Mouse (Mus musculus) heart, embryonic 11.5 days (tissue): ENCODE data around the gene Gm20388. TPM values are rescaled to one million over a fixed set of nuclear protein-coding genes. Genes with fewer than 3 reads are reported as not detected.

Experiments used
- ATAC-seq: fragments of 200-750 bp; cut with Nextera tagmentation; replicated peaks from 2 replicates; pipeline ENCODE4 v1.8.0; 2017; ENCODE audit warnings: moderate library complexity; ENCODE audit not compliant: insufficient number of reproducible peaks, low FRiP score, low TSS enrichment
- H3K27ac ChIP-seq: fragments of 300-500 bp; sonication (generic); 2 replicates; pipeline ENCODE4 v1.5.1; 2014; ENCODE audit warnings: mild to moderate bottlenecking, low read depth, low read length
- H3K27me3 ChIP-seq: fragments of 300-500 bp; sonication (generic); 2 replicates; pipeline ENCODE4 v1.6.1; 2014; ENCODE audit warnings: mild to moderate bottlenecking, low read length, mixed read lengths; ENCODE audit not compliant: control insufficient read depth, insufficient read depth
- H3K36me3 ChIP-seq: fragments of 300-500 bp; sonication (generic); 2 replicates; pipeline ENCODE4 v1.6.1; 2014; ENCODE audit warnings: mild to moderate bottlenecking, low read length, moderate library complexity, mixed read lengths; ENCODE audit not compliant: control insufficient read depth, insufficient read depth
- H3K4me1 ChIP-seq: fragments of 300-500 bp; sonication (generic); 2 replicates; pipeline ENCODE4 v1.6.1; 2014; ENCODE audit warnings: low read length; ENCODE audit not compliant: control insufficient read depth, insufficient read depth
- H3K4me2 ChIP-seq: fragments of 300-500 bp; sonication (generic); 2 replicates; pipeline ENCODE4 v1.6.1; 2014; ENCODE audit warnings: mild to moderate bottlenecking, moderate library complexity
- H3K4me3 ChIP-seq: fragments of 300-500 bp; sonication (generic); 2 replicates; pipeline ENCODE4 v1.5.1; 2014; ENCODE audit warnings: low read depth, low read length
- H3K9ac ChIP-seq: fragments of 300-500 bp; sonication (generic); 2 replicates; pipeline ENCODE4 v1.6.1; 2014; ENCODE audit warnings: mild to moderate bottlenecking, low read depth, low read length, moderate library complexity
- H3K9me3 ChIP-seq: fragments of 300-500 bp; sonication (generic); replicated peaks from 2 replicates; pipeline ENCODE4 v1.6.1; 2016; ENCODE audit warnings: low read length; ENCODE audit not compliant: control insufficient read depth
- WGBS: fragments of 180-500 bp; shearing (Covaris S2); extraction: QIAGEN DNeasy Blood & Tissue Kit; methylation state at CpG from one replicate; pipeline ENCODE4 v1.1.7; 2014; ENCODE audit not compliant: insufficient replicate concordance; 5-methylcytosine and 5-hydroxymethylcytosine counted together
- polyA plus RNA-seq: library from polyadenylated mRNA; unstranded; fragments of >200 nt; fragmentation: Nextera tagmentation; extraction: Ambion mirVana; gene quantifications from 2 replicates; pipeline ENCODE4 v1.2.1, GENCODE M21; 2014

Gene Gm20388
- polyA plus RNA-seq, 1 experiment from 2014 or later, result 6.4 TPM

DNA sequence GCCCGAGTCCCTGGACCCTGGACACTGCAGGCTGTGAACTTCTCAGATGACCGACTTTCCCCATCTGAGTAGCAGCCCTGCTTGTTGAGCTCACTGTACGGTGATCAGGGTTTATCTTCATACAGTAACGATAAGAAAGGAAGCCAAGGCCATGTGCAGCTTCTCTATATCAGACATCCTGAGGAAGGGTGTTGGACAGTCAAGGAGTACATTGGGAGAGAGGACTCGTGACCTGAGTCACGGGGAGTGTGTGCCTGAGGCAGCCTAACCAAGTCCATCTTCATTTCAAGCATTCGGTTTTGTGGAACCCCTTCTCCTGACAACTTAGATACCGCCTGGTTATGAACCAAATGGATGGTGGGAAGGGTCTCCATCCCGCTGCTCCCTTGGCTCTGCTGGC lies 1964.9 kb downstream of the Gm20388 start:
- no peaks in the 10 kb centered on the region for H3K36me3 ChIP-seq
- H3K27me3 ChIP-seq, result peaks cover 6% of the 10 kb centered on the region
- H3K4me3 ChIP-seq, result no peak overlapping the region
- H3K27ac ChIP-seq, result no peak overlapping the region
- H3K9ac ChIP-seq, result no peak overlapping the region
- no peaks in the 10 kb centered on the region for H3K9me3 ChIP-seq
- peak overlapping the region; percentile 27; the same call in 1 of the 2 replicates for H3K4me2 ChIP-seq
- 0 out of 2 replicates have a peak, but pooled peaks have one; percentile 19 for ATAC-seq
- 59% methylated on average over 9 of the region's 9 CpGs for WGBS
- H3K4me1 ChIP-seq, result peaks cover 24% of the 10 kb centered on the region

DNA sequence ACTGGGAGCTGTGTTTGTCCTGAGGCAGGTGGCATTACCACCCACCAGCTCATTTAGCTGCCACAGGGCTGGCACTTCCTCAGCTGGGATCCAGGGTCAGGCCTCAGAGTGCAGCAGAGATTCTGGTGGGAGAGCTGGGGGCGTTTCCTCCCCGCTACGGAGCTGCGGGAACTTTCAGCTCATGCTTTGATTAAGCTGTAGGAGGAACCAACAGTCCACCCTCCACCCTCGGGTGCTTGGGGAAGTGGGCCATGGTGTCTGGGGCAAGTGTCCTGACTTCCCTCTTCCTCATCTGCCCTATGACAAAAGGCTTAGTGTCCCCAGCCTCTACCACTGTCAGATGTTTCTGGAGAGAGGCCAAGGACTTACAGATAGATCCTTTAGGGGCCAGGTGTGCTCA lies 1966.6 kb downstream of the Gm20388 start:
- ATAC-seq, result no peak
- 56% methylated on average over 5 of the region's 5 CpGs for WGBS
- Histone ChIP-seq H3K4me1 (peaks cover 23% of the 10 kb centered on the region), H3K27ac (no peak overlapping the region), H3K27me3 (peaks cover 1% of the 10 kb centered on the region), H3K9ac (no peak overlapping the region), H3K4me3 (no peak overlapping the region), H3K4me2 (no peak overlapping the region), H3K9me3 (no peaks in the 10 kb centered on the region), H3K36me3 (no peaks in the 10 kb centered on the region)

DNA sequence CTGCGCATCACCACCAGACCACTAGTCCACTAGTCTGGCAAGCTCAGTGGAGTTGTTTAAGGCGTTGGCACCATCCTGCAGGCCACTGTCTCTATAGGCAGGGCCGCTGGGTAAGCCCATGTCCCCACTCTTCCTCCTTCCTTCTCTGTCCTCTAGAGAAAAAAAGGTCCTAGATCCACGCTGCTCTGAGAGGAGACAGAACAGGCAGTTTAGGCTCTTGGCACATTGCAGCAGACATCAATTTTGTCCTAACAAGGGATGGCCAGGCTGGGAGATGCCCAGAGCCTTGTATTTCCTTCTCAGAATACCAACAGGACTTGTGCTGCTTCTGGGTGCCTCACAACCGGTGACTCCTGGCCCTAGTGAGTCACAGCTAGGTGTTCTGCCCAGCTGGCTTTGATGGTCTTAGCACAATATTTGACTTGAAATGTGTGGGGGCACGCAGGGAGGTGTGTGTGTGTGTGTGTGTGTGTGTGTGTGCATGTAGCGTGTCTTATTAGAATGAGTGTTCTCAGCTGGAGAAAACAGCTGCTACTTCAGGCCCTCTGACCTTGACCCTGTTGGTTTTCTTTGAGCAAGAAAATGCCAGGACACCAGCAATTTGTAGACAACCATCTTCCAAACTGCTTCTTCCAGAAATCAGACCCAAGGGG lies 1967.3 kb downstream of the Gm20388 start:
- Histone ChIP-seq H3K4me3 (no peak overlapping the region), H3K27ac (no peak overlapping the region), H3K27me3 (no peaks in the 10 kb centered on the region), H3K4me2 (no peak overlapping the region), H3K36me3 (no peaks in the 10 kb centered on the region), H3K9me3 (no peaks in the 10 kb centered on the region), H3K4me1 (peaks cover 21% of the 10 kb centered on the region), H3K9ac (no peak overlapping the region)
- WGBS, result 89% methylated on average over 7 of the region's 7 CpGs
- ATAC-seq, result no peak

DNA sequence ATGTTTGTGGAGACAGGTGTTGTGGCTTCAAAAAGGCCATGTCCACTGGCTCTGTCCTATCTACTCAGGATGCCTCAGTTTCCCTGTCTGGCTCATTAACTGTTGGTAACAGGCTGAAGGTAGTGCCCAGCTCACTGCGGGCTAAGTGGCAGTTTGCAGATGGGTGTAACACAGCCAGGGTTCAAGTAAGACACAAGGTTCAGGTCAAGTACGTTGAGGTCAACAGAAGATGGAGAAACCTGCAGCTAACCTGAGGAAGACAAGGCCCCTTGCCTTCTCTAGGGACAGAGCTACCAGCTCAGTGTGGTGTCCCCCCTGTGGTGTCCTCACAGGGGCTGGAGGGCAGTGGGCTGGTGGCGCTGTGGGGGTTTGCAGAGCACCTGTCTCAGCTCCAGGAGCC lies 1969.1 kb downstream of the Gm20388 start:
- WGBS, result 84% methylated on average over 3 of the region's 3 CpGs
- no peak for ATAC-seq
- H3K4me2 ChIP-seq, result no peak overlapping the region
- peaks cover 4% of the 10 kb centered on the region; the same call in 1 of the 2 replicates for H3K36me3 ChIP-seq
- no peaks in the 10 kb centered on the region for H3K9me3 ChIP-seq
- no peaks in the 10 kb centered on the region for H3K27me3 ChIP-seq
- H3K9ac ChIP-seq, result no peak overlapping the region
- H3K4me1 ChIP-seq, result peaks cover 18% of the 10 kb centered on the region
- no peak overlapping the region for H3K4me3 ChIP-seq
- H3K27ac ChIP-seq, result no peak overlapping the region

DNA sequence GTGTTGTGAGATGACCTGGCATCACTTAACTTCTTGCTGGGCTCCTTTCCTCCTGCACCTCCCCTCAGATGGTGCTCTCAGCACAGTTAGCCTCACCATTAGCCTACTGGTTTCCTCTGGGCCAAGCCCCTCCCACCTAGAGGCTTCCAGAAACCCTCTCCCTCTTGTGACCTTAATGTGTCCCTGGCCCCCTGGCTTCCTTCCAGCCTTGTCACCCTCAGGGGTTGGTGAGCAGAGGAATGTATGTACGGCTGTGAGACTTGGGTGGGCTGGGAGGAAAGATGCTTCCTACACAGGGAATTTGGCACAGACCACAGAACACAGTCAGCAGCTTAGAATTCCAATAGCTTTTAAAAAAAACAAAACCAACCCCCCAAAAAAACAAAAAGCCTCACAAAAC lies 1970.2 kb downstream of the Gm20388 start:
- WGBS, result 25% methylated on average over 1 of the region's 1 CpGs
- no peak overlapping the region for H3K4me3 ChIP-seq
- H3K27me3 ChIP-seq, result no peaks in the 10 kb centered on the region
- H3K27ac ChIP-seq, result no peak overlapping the region
- H3K4me2 ChIP-seq, result no peak overlapping the region
- H3K9ac ChIP-seq, result 0 out of 2 replicates have a peak overlapping the region, but pooled peaks have one; percentile 22
- no peaks in the 10 kb centered on the region for H3K9me3 ChIP-seq
- H3K4me1 ChIP-seq, result peaks cover 8% of the 10 kb centered on the region
- ATAC-seq, result no peak
- peaks cover 4% of the 10 kb centered on the region; the same call in 1 of the 2 replicates for H3K36me3 ChIP-seq

DNA sequence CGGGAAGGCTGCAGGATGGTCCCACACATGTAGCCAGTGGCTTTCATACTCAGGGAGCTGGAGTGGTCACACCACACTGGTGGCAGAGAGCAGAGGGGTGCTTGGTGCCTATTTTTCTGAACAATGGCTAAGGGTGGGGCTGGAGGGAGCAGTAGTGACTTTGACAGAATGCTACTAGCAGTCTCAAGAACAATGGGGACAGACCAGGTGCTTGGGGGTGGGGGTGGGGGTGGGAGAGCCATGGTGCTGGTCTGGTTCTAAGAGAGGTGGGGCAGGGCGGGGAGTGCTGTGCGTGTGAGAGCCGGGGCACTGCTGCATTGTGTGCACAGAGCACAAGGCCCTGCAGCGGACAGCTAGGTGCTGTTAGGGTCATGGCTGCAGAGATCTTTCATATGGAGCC lies 1971.3 kb downstream of the Gm20388 start:
- Histone ChIP-seq H3K9me3 (no peaks in the 10 kb centered on the region), H3K4me1 (peaks cover 5% of the 10 kb centered on the region), H3K9ac (no peak overlapping the region), H3K27me3 (no peaks in the 10 kb centered on the region), H3K27ac (no peak overlapping the region), H3K4me3 (no peak overlapping the region), H3K36me3 (peaks cover 4% of the 10 kb centered on the region; the same call in 1 of the 2 replicates), H3K4me2 (no peak overlapping the region)
- ATAC-seq, result no peak
- WGBS, result 84% methylated on average over 5 of the region's 5 CpGs

DNA sequence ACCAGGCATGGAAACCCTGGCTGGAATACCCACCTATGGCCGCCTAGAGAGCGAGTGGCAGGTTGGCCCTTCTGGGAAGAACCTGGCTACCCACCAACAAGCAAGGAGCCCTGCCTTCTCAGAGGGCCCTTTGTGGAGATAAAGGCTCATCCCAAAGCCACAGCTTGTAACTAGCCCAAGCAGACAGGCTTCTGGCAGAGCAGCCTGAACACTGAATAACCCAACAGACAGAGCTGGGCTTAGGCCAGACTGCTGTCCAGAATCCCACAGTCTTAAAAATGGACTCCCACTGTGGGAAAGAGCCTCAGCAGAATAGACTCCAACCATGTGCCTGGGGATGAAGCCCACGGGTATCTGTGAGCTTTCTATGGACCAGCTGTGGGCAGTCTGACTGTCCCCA lies 1973.5 kb downstream of the Gm20388 start:
- Histone ChIP-seq H3K36me3 (peaks cover 4% of the 10 kb centered on the region; the same call in 1 of the 2 replicates), H3K4me2 (no peak overlapping the region), H3K9ac (no peak overlapping the region), H3K27ac (no peak overlapping the region), H3K4me1 (peaks cover 5% of the 10 kb centered on the region), H3K9me3 (no peaks in the 10 kb centered on the region), H3K4me3 (no peak overlapping the region), H3K27me3 (no peaks in the 10 kb centered on the region)
- no peak for ATAC-seq
- 82% methylated on average over 3 of the region's 3 CpGs for WGBS

DNA sequence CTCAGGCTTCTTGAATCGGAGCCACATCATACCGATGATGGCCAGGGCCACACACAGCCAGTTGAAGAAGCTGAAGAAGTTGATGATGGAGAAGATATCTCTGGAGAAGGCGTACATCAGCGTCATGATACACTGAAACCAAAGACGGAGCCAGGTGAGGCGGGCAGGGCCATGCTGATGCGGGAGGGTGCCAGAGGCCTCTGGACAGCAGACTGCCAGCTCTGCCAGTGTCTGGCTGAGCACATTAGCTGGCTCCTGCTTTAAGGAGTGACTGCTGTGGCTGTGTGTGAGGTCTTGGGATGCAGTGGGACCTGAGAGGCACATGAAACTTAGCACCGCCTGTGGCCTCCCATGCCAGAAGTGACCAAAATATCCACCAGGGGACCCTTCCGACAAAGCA lies 1974.4 kb downstream of the Gm20388 start:
- Histone ChIP-seq H3K4me2 (no peak overlapping the region), H3K36me3 (peaks cover 4% of the 10 kb centered on the region; the same call in 1 of the 2 replicates), H3K4me3 (no peak overlapping the region), H3K9ac (no peak overlapping the region), H3K27me3 (no peaks in the 10 kb centered on the region), H3K27ac (no peak overlapping the region), H3K9me3 (no peaks in the 10 kb centered on the region), H3K4me1 (peaks cover 5% of the 10 kb centered on the region)
- no peak for ATAC-seq
- 93% methylated on average over 9 of the region's 9 CpGs for WGBS

DNA sequence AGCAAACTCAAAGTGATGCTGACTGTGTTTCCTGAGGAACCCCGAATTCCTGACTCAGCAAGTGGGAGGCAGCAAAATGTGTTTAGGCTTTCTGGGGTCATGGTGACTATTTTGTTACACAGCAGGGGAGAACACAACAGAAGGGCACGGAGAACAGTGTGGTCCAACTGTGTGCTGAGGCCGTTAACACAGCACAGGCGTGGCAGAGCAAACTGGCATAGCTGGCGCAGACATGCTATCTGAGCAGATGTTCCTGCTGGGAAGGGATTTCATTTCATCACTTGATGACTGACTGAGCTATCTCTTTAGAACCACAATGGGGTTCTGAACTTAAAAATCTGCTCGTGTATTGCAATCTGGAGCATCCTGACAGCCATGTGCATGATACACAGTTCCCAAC lies 1974.8 kb downstream of the Gm20388 start:
- ATAC-seq, result no peak
- 86% methylated on average over 6 of the region's 6 CpGs for WGBS
- H3K9ac ChIP-seq, result no peak overlapping the region
- peaks cover 5% of the 10 kb centered on the region for H3K4me1 ChIP-seq
- H3K27ac ChIP-seq, result no peak overlapping the region
- no peaks in the 10 kb centered on the region for H3K27me3 ChIP-seq
- no peak overlapping the region for H3K4me3 ChIP-seq
- no peaks in the 10 kb centered on the region for H3K9me3 ChIP-seq
- peaks cover 4% of the 10 kb centered on the region; the same call in 1 of the 2 replicates for H3K36me3 ChIP-seq
- H3K4me2 ChIP-seq, result no peak overlapping the region
